Mouse (Mus musculus): ENCODE data around the gene C1qtnf1. TPM values are rescaled to one million over a fixed set of nuclear protein-coding genes. Genes with fewer than 3 reads are reported as not detected.

The C1qtnf1 gene
- polyA plus RNA-seq, 1 experiment from 2014 or later: 3.5 TPM

- Histone ChIP-seq H3K4me3 (ENCODE audit: low read depth, low read length) (no peak overlapping the region), H3K4me2 (ENCODE audit: low read depth, severe bottlenecking) (no peak overlapping the region)
These were observed 51.8 kb downstream of the C1qtnf1 start for GRCm38 (mm10) chr11:118479776-118480175.

GRCm38 (mm10) chr11:118481231-118481630 is 53.2 kb downstream of the C1qtnf1 start:
- Histone ChIP-seq H3K9ac (ENCODE audit: low read length) (no peak overlapping the region), H3K27me3 (ENCODE audit: control insufficient read depth, insufficient read depth, low read length) (no peaks in the 10 kb centered on the region), H3K36me3 (ENCODE audit: control insufficient read depth, insufficient read depth, low read length) (no peaks in the 10 kb centered on the region), H3K9me3 (ENCODE audit: control insufficient read depth, low read length) (no peaks in the 10 kb centered on the region), H3K4me3 (ENCODE audit: low read depth, low read length) (no peak overlapping the region), H3K4me2 (ENCODE audit: low read depth, severe bottlenecking) (no peak overlapping the region), H3K27ac (replicated peaks; ENCODE audit: low read depth, low read length) (no peak overlapping the region), H3K4me1 (ENCODE audit: control insufficient read depth, insufficient read depth, low read length) (peaks cover 4% of the 10 kb centered on the region; the same call in 1 of the 2 replicates)
- no peak for ATAC-seq (ENCODE audit: insufficient number of reproducible peaks, low FRiP score, low TSS enrichment, low read depth)
- 96% methylated on average over 11 of the region's 11 CpGs for WGBS
- no peak for DNase-seq (ENCODE audit: low spot score)

More at GRCm38 (mm10) chr11:118479776-118480175, 51.8 kb downstream of the C1qtnf1 start:
- ATAC-seq (ENCODE audit: insufficient number of reproducible peaks, low FRiP score, low TSS enrichment, low read depth): no peak
- DNase-seq (ENCODE audit: low spot score): no peak
- whole genome bisulfite sequencing: 81% methylated on average over 12 of the region's 12 CpGs
- Histone ChIP-seq H3K4me1 (ENCODE audit: control insufficient read depth, insufficient read depth, low read length) (peaks cover 4% of the 10 kb centered on the region; the same call in 1 of the 2 replicates), H3K27ac (replicated peaks; ENCODE audit: low read depth, low read length) (no peak overlapping the region), H3K9me3 (ENCODE audit: control insufficient read depth, low read length) (no peaks in the 10 kb centered on the region), H3K36me3 (ENCODE audit: control insufficient read depth, insufficient read depth, low read length) (no peaks in the 10 kb centered on the region), H3K27me3 (ENCODE audit: control insufficient read depth, insufficient read depth, low read length) (no peaks in the 10 kb centered on the region), H3K9ac (ENCODE audit: low read length) (no peak overlapping the region)

- ATAC-seq (ENCODE audit: insufficient number of reproducible peaks, low FRiP score, low TSS enrichment, low read depth) (no peak), DNase-seq (ENCODE audit: low spot score) (no peak)
- no peaks in the 10 kb centered on the region; the same call in 1 of the 2 replicates for H3K36me3 ChIP-seq (ENCODE audit: control insufficient read depth, insufficient read depth, low read length)
- H3K27ac ChIP-seq (replicated peaks; ENCODE audit: low read depth, low read length): no peak overlapping the region
- peaks cover 4% of the 10 kb centered on the region; the same call in 1 of the 2 replicates for H3K4me1 ChIP-seq (ENCODE audit: control insufficient read depth, insufficient read depth, low read length)
- H3K4me2 ChIP-seq (ENCODE audit: low read depth, severe bottlenecking): no peak overlapping the region
- H3K9me3 ChIP-seq (ENCODE audit: control insufficient read depth, low read length): no peaks in the 10 kb centered on the region
- H3K27me3 ChIP-seq (ENCODE audit: control insufficient read depth, insufficient read depth, low read length): no peaks in the 10 kb centered on the region
- no peak overlapping the region for H3K9ac ChIP-seq (ENCODE audit: low read length)
- 89% methylated on average over 14 of the region's 14 CpGs for WGBS
- H3K4me3 ChIP-seq (ENCODE audit: low read depth, low read length): no peak overlapping the region
These were observed 53.7 kb downstream of the C1qtnf1 start for GRCm38 (mm10) chr11:118481751-118482150.

GRCm38 (mm10) chr11:118484169-118484568 is 56.2 kb downstream of the C1qtnf1 start:
- Histone ChIP-seq H3K9me3 (ENCODE audit: control insufficient read depth, low read length) (no peaks in the 10 kb centered on the region), H3K9ac (ENCODE audit: low read length) (no peak overlapping the region), H3K36me3 (ENCODE audit: control insufficient read depth, insufficient read depth, low read length) (no peaks in the 10 kb centered on the region; the same call in 1 of the 2 replicates), H3K27me3 (ENCODE audit: control insufficient read depth, insufficient read depth, low read length) (no peaks in the 10 kb centered on the region), H3K4me1 (ENCODE audit: control insufficient read depth, insufficient read depth, low read length) (0 out of 2 replicates have a peak, but pooled peaks cover 2% of the 10 kb centered on the region), H3K4me3 (ENCODE audit: low read depth, low read length) (no peak overlapping the region), H3K27ac (replicated peaks; ENCODE audit: low read depth, low read length) (no peak overlapping the region), H3K4me2 (ENCODE audit: low read depth, severe bottlenecking) (no peak overlapping the region)
- WGBS: 80% methylated on average over 8 of the region's 8 CpGs
- ATAC-seq (ENCODE audit: insufficient number of reproducible peaks, low FRiP score, low TSS enrichment, low read depth) (no peak), DNase-seq (ENCODE audit: low spot score) (no peak)

- no peak overlapping the region for H3K4me2 ChIP-seq (ENCODE audit: low read depth, severe bottlenecking)
- no peaks in the 10 kb centered on the region; the same call in 1 of the 2 replicates for H3K36me3 ChIP-seq (ENCODE audit: control insufficient read depth, insufficient read depth, low read length)
- H3K27ac ChIP-seq (replicated peaks; ENCODE audit: low read depth, low read length): no peak overlapping the region
- DNase-seq (ENCODE audit: low spot score) (no peak), ATAC-seq (ENCODE audit: insufficient number of reproducible peaks, low FRiP score, low TSS enrichment, low read depth) (no peak)
- H3K4me3 ChIP-seq (ENCODE audit: low read depth, low read length): no peak overlapping the region
- H3K27me3 ChIP-seq (ENCODE audit: control insufficient read depth, insufficient read depth, low read length): no peaks in the 10 kb centered on the region
- peaks cover 2% of the 10 kb centered on the region; the same call in 1 of the 2 replicates for H3K4me1 ChIP-seq (ENCODE audit: control insufficient read depth, insufficient read depth, low read length)
- H3K9ac ChIP-seq (ENCODE audit: low read length): no peak overlapping the region
- WGBS: 39% methylated on average over 11 of the region's 11 CpGs
- H3K9me3 ChIP-seq (ENCODE audit: control insufficient read depth, low read length): no peaks in the 10 kb centered on the region
These were observed 57.3 kb downstream of the C1qtnf1 start for GRCm38 (mm10) chr11:118485338-118485737.

GRCm38 (mm10) chr11:118485780-118486179 is 57.8 kb downstream of the C1qtnf1 start:
- WGBS: 81% methylated on average over 3 of the region's 3 CpGs
- ATAC-seq (ENCODE audit: insufficient number of reproducible peaks, low FRiP score, low TSS enrichment, low read depth) (no peak), DNase-seq (ENCODE audit: low spot score) (no peak)
- Histone ChIP-seq H3K9ac (ENCODE audit: low read length) (no peak overlapping the region), H3K4me2 (ENCODE audit: low read depth, severe bottlenecking) (no peak overlapping the region), H3K27ac (replicated peaks; ENCODE audit: low read depth, low read length) (no peak overlapping the region), H3K9me3 (ENCODE audit: control insufficient read depth, low read length) (no peaks in the 10 kb centered on the region), H3K27me3 (ENCODE audit: control insufficient read depth, insufficient read depth, low read length) (no peaks in the 10 kb centered on the region), H3K4me1 (ENCODE audit: control insufficient read depth, insufficient read depth, low read length) (peaks cover 7% of the 10 kb centered on the region; the same call in 1 of the 2 replicates), H3K4me3 (ENCODE audit: low read depth, low read length) (no peak overlapping the region), H3K36me3 (ENCODE audit: control insufficient read depth, insufficient read depth, low read length) (no peaks in the 10 kb centered on the region; the same call in 1 of the 2 replicates)

- Histone ChIP-seq H3K9me3 (ENCODE audit: control insufficient read depth, low read length) (no peaks in the 10 kb centered on the region), H3K4me1 (ENCODE audit: control insufficient read depth, insufficient read depth, low read length) (peaks cover 7% of the 10 kb centered on the region; the same call in 1 of the 2 replicates), H3K4me3 (ENCODE audit: low read depth, low read length) (no peak overlapping the region), H3K27ac (replicated peaks; ENCODE audit: low read depth, low read length) (no peak overlapping the region), H3K36me3 (ENCODE audit: control insufficient read depth, insufficient read depth, low read length) (no peaks in the 10 kb centered on the region; the same call in 1 of the 2 replicates), H3K27me3 (ENCODE audit: control insufficient read depth, insufficient read depth, low read length) (no peaks in the 10 kb centered on the region), H3K4me2 (ENCODE audit: low read depth, severe bottlenecking) (no peak overlapping the region), H3K9ac (ENCODE audit: low read length) (no peak overlapping the region)
- ATAC-seq (ENCODE audit: insufficient number of reproducible peaks, low FRiP score, low TSS enrichment, low read depth): no peak
- DNase-seq (ENCODE audit: low spot score): no peak
- 88% methylated on average over 6 of the region's 6 CpGs for WGBS
These were observed 58.3 kb downstream of the C1qtnf1 start for GRCm38 (mm10) chr11:118486281-118486680.

- Histone ChIP-seq H3K4me1 (ENCODE audit: control insufficient read depth, insufficient read depth, low read length) (peaks cover 7% of the 10 kb centered on the region; the same call in 1 of the 2 replicates), H3K4me3 (ENCODE audit: low read depth, low read length) (no peak overlapping the region), H3K27me3 (ENCODE audit: control insufficient read depth, insufficient read depth, low read length) (no peaks in the 10 kb centered on the region), H3K9ac (ENCODE audit: low read length) (no peak overlapping the region), H3K4me2 (ENCODE audit: low read depth, severe bottlenecking) (no peak overlapping the region; the same call in 1 of the 2 replicates), H3K27ac (replicated peaks; ENCODE audit: low read depth, low read length) (no peak overlapping the region), H3K36me3 (ENCODE audit: control insufficient read depth, insufficient read depth, low read length) (no peaks in the 10 kb centered on the region; the same call in 1 of the 2 replicates), H3K9me3 (ENCODE audit: control insufficient read depth, low read length) (no peaks in the 10 kb centered on the region)
- WGBS: 86% methylated on average over 29 of the region's 29 CpGs
- DNase-seq (ENCODE audit: low spot score) (no peak), ATAC-seq (ENCODE audit: insufficient number of reproducible peaks, low FRiP score, low TSS enrichment, low read depth) (no peak)
These were observed 59.1 kb downstream of the C1qtnf1 start for GRCm38 (mm10) chr11:118486881-118487772.
